Comparison of ENCODE assay signal across 16 mouse cellular contexts in genomic region chr16:49906940-49907339, GRCm38 (mm10).
DNase-seq lines count a peak whose midpoint lies in the region; ATAC-seq and TF ChIP-seq lines count a peak whose summit lies in the region.
"Had no signal": no experiment of that assay in that cellular context is flagged by ENCODE, and none has a peak within 500 bp of the region (broad histone marks: within the 10 kb centered on the region; RNA-seq: fewer than 3 reads in every experiment).

No protein-coding gene starts in this region.

- peaks cover 7 to 48% of the 10 kb centered on the region in 2 experiments; a peak in 3 of 4 replicates for H3K36me3 ChIP-seq in MEL (ENCODE audit: control insufficient read depth in 1 of 2, insufficient read depth in 2 of 2, low read length in 2 of 2)
- H3K36me3 ChIP-seq in liver, embryonic 15.5 days (replicated peaks): peaks cover 93% of the 10 kb centered on the region
- H3K36me3 ChIP-seq: hindbrain, embryonic 12.5 days had no signal

- H3K4me1 ChIP-seq in MEL (ENCODE audit: control insufficient read depth in 1 of 2, insufficient read depth in 2 of 2, low read length in 2 of 2): peaks cover 26 to 29% of the 10 kb centered on the region in 2 experiments
- H3K4me1 ChIP-seq in liver, embryonic 15.5 days (replicated peaks): peaks cover 48% of the 10 kb centered on the region
- H3K4me1 ChIP-seq: hindbrain, embryonic 12.5 days had no signal

- 36% methylated on average over 2 of the region's 2 CpGs for WGBS in liver, embryonic 15.5 days (ENCODE audit: insufficient replicate concordance)

- no peak for TF ChIP-seq CTCF in layer of hippocampus, adult 2 months (conservative IDR thresholded peaks at IDR 0.05)
- no peak for TF ChIP-seq CTCF in MEL (IDR thresholded peaks at IDR 0.05 in 2 of 3, conservative IDR thresholded peaks at IDR 0.05 in 1 of 3; ENCODE audit: control insufficient read depth in 1 of 3, insufficient read depth in 1 of 3, low read depth in 2 of 3, low read length in 3 of 3, poor library complexity in 1 of 3, severe bottlenecking in 1 of 3)

- H3K79me2 ChIP-seq in MEL (ENCODE audit: control insufficient read depth, insufficient read depth, low read length, poor library complexity): no peaks in the 10 kb centered on the region

- 0 out of 4 replicates have a peak, but pooled peaks of 1 of the 2 experiments have one; percentile 4 for TF ChIP-seq EP300 in MEL (IDR thresholded peaks at IDR 0.05; ENCODE audit: low read depth in 1 of 2, low read length in 2 of 2)

- peak overlapping the region; percentile 60; the same call in 1 of the 2 replicates for H3K27ac ChIP-seq in layer of hippocampus, adult 2 months
- H3K27ac ChIP-seq in MEL (ENCODE audit: control insufficient read depth, low read depth, low read length): peak overlapping the region; percentile 46
- H3K27ac ChIP-seq in liver, embryonic 15.5 days (replicated peaks): peak overlapping the region; percentile 29; the same call in 1 of the 2 replicates
- H3K27ac ChIP-seq: forebrain, embryonic 13.5 days had no signal

- TF ChIP-seq RAD21 in MEL (IDR thresholded peaks at IDR 0.05; ENCODE audit: low read depth, low read length): no peak

- DNase-seq in layer of hippocampus, adult 2 months (ENCODE audit: low spot score in 2 of 2): no peak
- DNase-seq in layer of hippocampus, postnatal 25 days (ENCODE audit: extremely low spot score in 1 of 2, low spot score in 1 of 2): no peak
- DNase-seq in A20 (ENCODE audit: low read depth, low spot score) (peak; percentile 7), MEL (ENCODE audit: low read depth, low spot score) (no peak), adipocyte (ENCODE audit: low spot score) (no peak)
- no peak for DNase-seq in cerebellum, adult 18-20 months
- DNase-seq: cerebellum, adult 11-12 months; cerebellum, adult 9-11 months; cerebellum, postnatal 36 days; gastrocnemius, postnatal 25 days had no signal

- no peak overlapping the region for H3K9ac ChIP-seq in MEL (ENCODE audit: control insufficient read depth, low read depth, low read length, poor library complexity, severe bottlenecking)
- H3K9ac ChIP-seq in liver, embryonic 15.5 days: no peak overlapping the region
- H3K9ac ChIP-seq: forebrain, embryonic 13.5 days; heart, embryonic 13.5 days; hindbrain, embryonic 12.5 days had no signal

- TF ChIP-seq POLR2A in MEL (IDR thresholded peaks at IDR 0.05; ENCODE audit: control insufficient read depth in 1 of 2, insufficient read depth in 1 of 2, low read depth in 1 of 2, low read length in 2 of 2, poor library complexity in 1 of 2): no peak

- no peaks in the 10 kb centered on the region for H3K27me3 ChIP-seq in MEL (ENCODE audit: control insufficient read depth in 1 of 2, insufficient read depth in 2 of 2, low read length in 2 of 2)
- H3K27me3 ChIP-seq in liver, embryonic 15.5 days: no peaks in the 10 kb centered on the region
- H3K27me3 ChIP-seq: forebrain, embryonic 13.5 days; heart, embryonic 13.5 days; hindbrain, embryonic 12.5 days had no signal

- H3K4me3 ChIP-seq in layer of hippocampus, adult 2 months: no peak overlapping the region
- peak overlapping the region in 1 of 2 experiments; percentile 12; a peak in 1 of 4 replicates for H3K4me3 ChIP-seq in MEL (ENCODE audit: control insufficient read depth in 1 of 2, insufficient read depth in 1 of 2, low read depth in 2 of 2, low read length in 2 of 2)
- H3K4me3 ChIP-seq in liver, embryonic 15.5 days (replicated peaks): no peak overlapping the region
- H3K4me3 ChIP-seq: forebrain, embryonic 13.5 days; gastrocnemius, adult 2 months; heart, embryonic 13.5 days; hindbrain, embryonic 12.5 days had no signal

- no peaks in the 10 kb centered on the region for H3K9me3 ChIP-seq in MEL (replicated peaks; ENCODE audit: insufficient read depth, low read length)
- no peaks in the 10 kb centered on the region for H3K9me3 ChIP-seq in liver, embryonic 15.5 days (replicated peaks)
- H3K9me3 ChIP-seq: forebrain, embryonic 13.5 days; G1E; heart, embryonic 13.5 days; hindbrain, embryonic 12.5 days had no signal

- ATAC-seq in liver, embryonic 15.5 days (ENCODE audit: insufficient read depth): no peak

- peak overlapping the region; percentile 13; the same call in 1 of the 2 replicates for H3K4me2 ChIP-seq in liver, embryonic 15.5 days
- H3K4me2 ChIP-seq: forebrain, embryonic 13.5 days; heart, embryonic 13.5 days; hindbrain, embryonic 12.5 days had no signal

TF ChIP-seq in MEL, 35 proteins besides CTCF, POLR2A, EP300 and RAD21:
- TF ChIP-seq KAT2A (conservative IDR thresholded peaks at IDR 0.05; ENCODE audit: low read depth, low read length) (no peak), JUND (IDR thresholded peaks at IDR 0.05; ENCODE audit: low read depth, low read length) (no peak), ZMIZ1 (IDR thresholded peaks at IDR 0.05; ENCODE audit: low read depth, low read length) (no peak), CHD2 (IDR thresholded peaks at IDR 0.05; ENCODE audit: low read length) (no peak), ZKSCAN1 (IDR thresholded peaks at IDR 0.05; ENCODE audit: low read depth, low read length) (no peak), ZNF384 (IDR thresholded peaks at IDR 0.05; ENCODE audit: low read depth, low read length) (no peak), GABPA (IDR thresholded peaks at IDR 0.05; ENCODE audit: low read depth, low read length) (no peak), ZC3H11A (IDR thresholded peaks at IDR 0.05; ENCODE audit: low read depth, low read length) (no peak), ELF1 (IDR thresholded peaks at IDR 0.05; ENCODE audit: low read depth, low read length) (no peak), MEF2A (IDR thresholded peaks at IDR 0.05; ENCODE audit: extremely low read depth, insufficient replicate concordance, low read depth, low read length, poor library complexity, severe bottlenecking) (no peak), TBP (IDR thresholded peaks at IDR 0.05; ENCODE audit: low read depth, low read length) (no peak), TAL1 (IDR thresholded peaks at IDR 0.05; ENCODE audit: low read length) (no peak), ETS1 (IDR thresholded peaks at IDR 0.05; ENCODE audit: low read depth, low read length) (no peak), CHD1 (IDR thresholded peaks at IDR 0.05; ENCODE audit: low read depth, low read length) (no peak), NRF1 (IDR thresholded peaks at IDR 0.05; ENCODE audit: insufficient read depth, low read depth, low read length, poor library complexity, severe bottlenecking) (no peak), POLR2AphosphoS2 (IDR thresholded peaks at IDR 0.05; ENCODE audit: low read length) (no peak), TCF12 (IDR thresholded peaks at IDR 0.05; ENCODE audit: low read depth, low read length) (no peak), USF2 (IDR thresholded peaks at IDR 0.05; ENCODE audit: borderline replicate concordance in 1 of 2, insufficient read depth in 1 of 2, low read depth in 1 of 2, low read length in 2 of 2) (no peak), MAFK (IDR thresholded peaks at IDR 0.05; ENCODE audit: borderline replicate concordance, low read depth, low read length) (no peak), POLR2AphosphoS5 (IDR thresholded peaks at IDR 0.05; ENCODE audit: borderline replicate concordance, low read depth, low read length) (no peak)
